Mouse (Mus musculus): ENCODE measurements at regions not wholly inside any gene's neighbourhood (a gene's known extent, or its start where the extent isn't known, plus 50 kb on each side); places are given as distances from the start of the nearest gene placed in this dataset.

DNA sequence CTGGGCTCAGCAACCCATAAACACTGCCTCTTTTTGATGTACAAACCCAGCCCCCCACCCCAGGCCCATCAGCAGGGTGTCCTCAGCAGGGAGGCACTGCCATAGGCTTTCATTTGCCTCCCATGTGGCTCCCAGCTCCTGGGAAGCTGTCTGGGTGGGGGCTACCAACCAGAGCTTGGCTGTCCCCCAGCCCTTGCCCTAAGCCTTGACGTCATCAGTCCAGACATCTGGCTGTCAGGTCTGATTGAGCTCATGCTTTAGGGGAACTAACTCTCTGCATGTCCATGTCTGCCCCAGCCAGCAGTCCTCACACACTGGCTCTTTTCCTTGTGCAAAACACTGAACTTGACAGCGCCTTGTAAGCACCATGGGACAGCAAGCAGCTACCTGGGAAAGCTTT, 255.3 kb downstream of the Dysf start:
- TF ChIP-seq NANOG (IDR thresholded peaks at IDR 0.05; ENCODE audit: borderline replicate concordance, low read length) = no peak
- no peak for TF ChIP-seq CTCF (conservative IDR thresholded peaks at IDR 0.05; ENCODE audit: low read length)

Data from E14TG2a.4 (cell line).